Mouse (Mus musculus) liver, embryonic 14.5 days (tissue): ENCODE data around the gene Olig2.

Source experiments
- CTCF ChIP-seq: IDR thresholded peaks from 2 replicates; pipeline ENCODE4 v1.5.1; 2016; ENCODE audit warnings: antibody characterized with exemption, low read depth, control low read depth
- EP300 ChIP-seq: IDR thresholded peaks from 2 replicates; pipeline ENCODE4 v1.6.1; 2016; ENCODE audit warnings: antibody characterized with exemption, low read depth

GRCm38 (mm10) chr16:91227760-91228043 is 2.4 kb downstream of the Olig2 start:
- no peak for TF ChIP-seq EP300
- TF ChIP-seq CTCF, result no peak
